29 mouse cellular contexts compared by ENCODE assay signal in the genomic region with DNA sequence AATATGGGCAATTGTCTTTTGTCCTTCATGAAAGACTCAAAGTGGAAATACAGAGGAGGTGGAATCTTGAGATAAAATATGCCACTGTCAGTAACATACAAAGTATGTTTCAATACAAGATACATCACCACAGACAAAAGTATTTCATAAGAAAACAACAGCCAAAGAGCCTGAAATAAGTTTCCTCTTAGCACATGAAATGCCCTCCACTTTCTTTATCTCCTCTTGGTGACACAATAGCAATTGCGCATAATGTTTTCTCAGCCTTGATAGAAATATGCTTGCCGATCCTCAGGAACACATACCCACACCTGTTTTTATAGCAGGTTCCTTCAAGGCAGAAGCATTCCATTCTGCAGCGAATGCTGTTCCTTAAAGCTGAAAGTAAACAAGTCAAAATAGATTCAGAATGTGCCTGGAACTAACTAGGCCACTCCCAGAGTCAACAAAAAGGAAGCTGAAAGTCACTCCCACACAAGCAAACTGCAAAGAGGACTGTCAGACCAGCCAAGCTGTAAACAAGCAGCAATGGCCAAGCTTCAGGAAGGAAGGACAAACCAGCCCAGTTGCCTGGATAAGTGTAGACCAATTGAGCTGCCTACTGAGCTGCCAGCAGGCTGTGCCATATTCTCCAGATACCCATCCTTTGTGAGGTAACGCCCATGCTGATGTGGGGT.
DNase-seq lines count a peak whose midpoint lies in the region; ATAC-seq and TF ChIP-seq lines count a peak whose summit lies in the region.
"Had no signal": no experiment of that assay in that cellular context is flagged by ENCODE, and none has a peak within 500 bp of the region (broad histone marks: within the 10 kb centered on the region; RNA-seq: fewer than 3 reads in every experiment).

No protein-coding gene starts in this region.

- H3K27ac ChIP-seq in liver, adult 2 months (replicated peaks; ENCODE audit: insufficient read depth, low read depth, low read length) = no peak overlapping the region
- no peak overlapping the region for H3K27ac ChIP-seq in liver, embryonic 12.5 days
- H3K27ac ChIP-seq in hindbrain, embryonic 13.5 days = no peak overlapping the region
- H3K27ac ChIP-seq: forebrain, embryonic 15.5 days; heart, embryonic 13.5 days; left cerebral cortex, adult 2 months; limb, embryonic 12.5 days; midbrain, embryonic 10.5 days; midbrain, embryonic 15.5 days; neural tube, embryonic 15.5 days had no signal

- no peaks in the 10 kb centered on the region for H3K4me1 ChIP-seq in liver, adult 2 months (ENCODE audit: control insufficient read depth, insufficient read depth, low read length)
- H3K4me1 ChIP-seq in liver, embryonic 12.5 days = no peaks in the 10 kb centered on the region
- no peaks in the 10 kb centered on the region for H3K4me1 ChIP-seq in hindbrain, embryonic 13.5 days (replicated peaks)
- H3K4me1 ChIP-seq: forebrain, embryonic 15.5 days; heart, embryonic 13.5 days; limb, embryonic 12.5 days; midbrain, embryonic 10.5 days; midbrain, embryonic 15.5 days; neural tube, embryonic 15.5 days had no signal

- peak; percentile 17 for DNase-seq in liver, adult 2 months (ENCODE audit: extremely low read depth, low read depth, low spot score)
- DNase-seq in urinary bladder, postnatal 25 days (ENCODE audit: low spot score) = peak; percentile 3
- DNase-seq in urinary bladder, adult 2 months (ENCODE audit: low spot score) = no peak
- DNase-seq in layer of hippocampus, adult 9-11 months = no peak
- DNase-seq: adrenal gland, adult 2 months; adrenal gland, postnatal 36 days; B cell, adult 2 months; cerebellum, adult 18-20 months; cerebellum, postnatal 10 days; gastrocnemius, postnatal 36 days; heart, postnatal 10 days; kidney, adult 18-20 months; liver, postnatal 0 days; lung, postnatal 14 days; retina, postnatal 1 day; right cerebral cortex, postnatal 14 days had no signal

- no peak overlapping the region for H3K4me3 ChIP-seq in liver, adult 2 months (ENCODE audit: insufficient read depth, low read depth, low read length)
- no peak overlapping the region for H3K4me3 ChIP-seq in liver, embryonic 12.5 days
- H3K4me3 ChIP-seq in hindbrain, embryonic 13.5 days = no peak overlapping the region
- H3K4me3 ChIP-seq: forebrain, embryonic 15.5 days; heart, embryonic 13.5 days; left cerebral cortex, adult 2 months; limb, embryonic 12.5 days; midbrain, embryonic 10.5 days; midbrain, embryonic 15.5 days; neural tube, embryonic 15.5 days had no signal

- H3K27me3 ChIP-seq in liver, adult 2 months (ENCODE audit: control insufficient read depth, insufficient read depth, low read length) = no peaks in the 10 kb centered on the region
- H3K27me3 ChIP-seq in liver, embryonic 12.5 days (replicated peaks) = no peaks in the 10 kb centered on the region
- no peaks in the 10 kb centered on the region for H3K27me3 ChIP-seq in hindbrain, embryonic 13.5 days
- H3K27me3 ChIP-seq: forebrain, embryonic 15.5 days; heart, embryonic 13.5 days; limb, embryonic 12.5 days; midbrain, embryonic 15.5 days; neural tube, embryonic 15.5 days had no signal

- ATAC-seq in liver, embryonic 12.5 days = no peak
- ATAC-seq in granulocyte monocyte progenitor cell, adult 5-6 weeks (replicated peaks; ENCODE audit: poor library complexity, severe bottlenecking) = peak; percentile 44; the same call in 1 of the 2 replicates
- no peak for ATAC-seq in hindbrain, embryonic 13.5 days (ENCODE audit: low FRiP score)
- ATAC-seq: activated CD4-positive, CD25-positive, alpha-beta regulatory T cell, adult 4 months; forebrain, embryonic 15.5 days; hindbrain, embryonic 16.5 days; liver, postnatal 0 days; midbrain, embryonic 15.5 days had no signal

- TF ChIP-seq CTCF in liver, adult 2 months (IDR thresholded peaks at IDR 0.05; ENCODE audit: low read depth, low read length) = no peak

- WGBS in liver, adult 2 months = 59% methylated on average over 4 of the region's 4 CpGs
- 65% methylated on average over 4 of the region's 4 CpGs for WGBS in liver, embryonic 12.5 days (ENCODE audit: insufficient replicate concordance)
- 80% methylated on average over 4 of the region's 4 CpGs for WGBS in hindbrain, embryonic 13.5 days

- no peaks in the 10 kb centered on the region for H3K36me3 ChIP-seq in liver, adult 2 months (ENCODE audit: control insufficient read depth, insufficient read depth, low read length)
- H3K36me3 ChIP-seq in liver, embryonic 12.5 days = no peaks in the 10 kb centered on the region
- H3K36me3 ChIP-seq in hindbrain, embryonic 13.5 days = no peaks in the 10 kb centered on the region
- H3K36me3 ChIP-seq: forebrain, embryonic 15.5 days; heart, embryonic 13.5 days; limb, embryonic 12.5 days; midbrain, embryonic 10.5 days; midbrain, embryonic 15.5 days; neural tube, embryonic 15.5 days had no signal

- H3K79me2 ChIP-seq in liver, adult 2 months (ENCODE audit: control insufficient read depth, insufficient read depth, low read length) = no peaks in the 10 kb centered on the region

- no peak overlapping the region for H3K9ac ChIP-seq in liver, adult 2 months (ENCODE audit: low read depth, low read length)
- H3K9ac ChIP-seq in liver, embryonic 12.5 days = no peak overlapping the region
- H3K9ac ChIP-seq in hindbrain, embryonic 13.5 days = no peak overlapping the region
- H3K9ac ChIP-seq: forebrain, embryonic 15.5 days; heart, embryonic 13.5 days; limb, embryonic 12.5 days; liver, postnatal 0 days; midbrain, embryonic 15.5 days; neural tube, embryonic 15.5 days had no signal

- H3K4me2 ChIP-seq in liver, embryonic 12.5 days = no peak overlapping the region
- H3K4me2 ChIP-seq in hindbrain, embryonic 13.5 days = no peak overlapping the region
- H3K4me2 ChIP-seq: forebrain, embryonic 15.5 days; heart, embryonic 13.5 days; limb, embryonic 12.5 days; liver, embryonic 11.5 days; midbrain, embryonic 15.5 days; neural tube, embryonic 15.5 days had no signal

- no peaks in the 10 kb centered on the region for H3K9me3 ChIP-seq in liver, embryonic 12.5 days (replicated peaks)
- no peaks in the 10 kb centered on the region for H3K9me3 ChIP-seq in hindbrain, embryonic 13.5 days
- H3K9me3 ChIP-seq: forebrain, embryonic 15.5 days; heart, embryonic 13.5 days; midbrain, embryonic 15.5 days; neural tube, embryonic 15.5 days had no signal

- TF ChIP-seq POLR2A in liver, adult 2 months (IDR thresholded peaks at IDR 0.05; ENCODE audit: extremely low read depth, insufficient read depth, low read length) = no peak

Comparison
In these comparisons a context has a peak if more than half of its experiments do, and no peak if none do; other contexts are left out.
1. DNase-seq: peak in liver, adult 2 months (single experiment) and urinary bladder, postnatal 25 days (single experiment); none in urinary bladder, adult 2 months (single experiment) and layer of hippocampus, adult 9-11 months (single experiment).